Mouse (Mus musculus) CD4-positive helper T cell, adult 2 months (primary cell): Measurements from ENCODE around the gene Adgrl1.

Experiments used
- DNase-seq: peaks from one replicate; pipeline ENCODE4 v3.0.0-alpha.2; 2012; ENCODE audit warnings: low read depth, missing footprints, low spot score

Adgrl1 gene

DNA sequence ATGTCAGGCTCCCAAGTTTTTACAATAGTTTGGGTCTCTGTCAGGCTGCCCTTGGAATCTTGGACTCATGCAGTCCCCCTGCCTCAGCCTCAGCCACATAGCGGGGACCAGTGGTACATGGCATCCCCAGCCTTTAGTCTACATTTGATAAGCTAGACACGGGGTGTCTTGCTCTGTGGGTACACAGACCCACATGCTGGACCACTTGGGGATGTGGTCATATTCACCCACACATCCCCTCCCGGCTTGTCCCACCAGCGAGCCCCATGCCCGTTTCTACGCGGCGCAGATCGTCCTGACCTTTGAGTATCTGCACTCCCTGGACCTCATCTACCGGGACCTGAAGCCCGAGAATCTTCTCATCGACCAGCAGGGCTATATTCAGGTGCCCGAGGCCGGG, 90.3 kb downstream of the Adgrl1 start:
- no peak for DNase-seq
